Mouse (Mus musculus): ENCODE data around the gene Zp3r. TPM values are rescaled to one million over a fixed set of nuclear protein-coding genes. Genes with fewer than 3 reads are reported as not detected.
"Not testable (repeated sequence)": the region's sequence is repeated elsewhere in the genome, so short reads cannot be mapped to it uniquely, and the experiment has no call there.

Gene Zp3r
- total RNA-seq (2021) = not detected
- long read RNA-seq, experiment 1 = 0 reads
- long read RNA-seq, experiment 2 = 0 reads

DNA sequence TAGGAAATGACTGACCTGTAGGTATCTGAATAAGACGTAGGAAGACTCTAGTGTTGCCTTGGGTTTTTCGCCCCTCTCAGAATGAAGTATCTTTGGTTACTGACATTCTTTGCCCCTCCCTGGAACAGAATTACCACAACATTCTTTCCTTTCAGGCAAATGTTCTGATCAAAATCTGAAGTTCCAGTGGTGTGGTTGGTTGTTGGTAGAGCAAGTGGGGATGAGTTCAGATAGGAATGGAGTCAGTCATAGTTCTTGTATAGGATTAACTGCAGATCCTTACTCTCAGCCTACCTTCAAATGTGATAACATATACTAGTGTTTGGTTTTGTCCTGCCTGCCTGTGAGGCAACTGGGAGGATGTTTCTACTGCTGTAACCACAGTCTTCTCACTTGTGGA lies at the start of gene Zp3r:
Gene Zp3r, minus strand, starts transcription at position 101 of the 400 bp plus-strand sequence.
- no peak for DNase-seq

DNA sequence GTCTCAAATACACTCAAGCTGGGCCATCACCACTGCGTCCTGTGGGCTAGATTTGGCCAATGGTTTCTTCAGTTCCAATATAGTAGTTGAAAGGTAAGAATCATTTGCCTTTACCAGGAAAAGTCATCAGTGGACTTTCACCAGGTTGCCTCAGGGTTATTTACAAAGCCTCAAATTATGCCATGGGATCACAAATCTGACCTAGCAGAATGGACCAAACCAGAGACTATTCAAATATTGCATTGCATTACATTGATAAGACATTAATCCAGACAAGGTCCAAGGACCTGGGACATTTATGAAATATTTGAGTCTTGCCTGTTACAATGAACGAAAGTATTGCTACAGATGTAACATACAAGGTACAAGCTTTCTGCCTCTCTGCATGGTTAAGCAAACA lies 49.1 kb upstream of the Zp3r start:
- no peak for DNase-seq

- DNase-seq = not testable (repeated sequence)
These were observed 34.2 kb upstream of the Zp3r start for GRCm38 (mm10) chr1:130663576-130663975.

- no peak for DNase-seq
These were observed 32.0 kb upstream of the Zp3r start, which contains the start of gene C4bp for GRCm38 (mm10) chr1:130661454-130661853. C4bp (minus strand) TSS chr1:130661632.

GRCm38 (mm10) chr1:130659641-130660040 lies 30.2 kb upstream of the Zp3r start:
- DNase-seq = not testable (repeated sequence)

DNA sequence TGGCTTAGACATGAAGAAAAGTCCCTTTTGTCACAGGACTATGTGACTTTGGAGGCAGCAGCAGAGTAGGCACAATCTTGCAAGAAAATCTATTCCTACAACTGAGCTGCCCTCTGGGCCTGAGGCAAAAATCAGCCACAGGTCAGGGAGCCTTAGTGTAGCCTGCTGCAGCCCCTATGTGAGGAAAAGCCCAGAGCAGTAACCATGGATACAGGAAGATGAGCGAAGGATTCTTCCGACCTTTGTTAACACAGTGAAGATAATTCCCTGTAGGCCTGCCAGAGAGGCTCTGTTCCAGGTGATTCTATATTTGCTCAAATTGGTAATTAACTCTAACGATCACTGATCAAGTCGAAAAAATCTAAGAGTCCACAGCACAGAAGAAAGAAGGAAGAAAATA lies 14.7 kb upstream of the Zp3r start:
- DNase-seq = no peak

GRCm38 (mm10) chr1:130640967-130641366 lies 11.5 kb upstream of the Zp3r start:
- DNase-seq = no peak

DNA sequence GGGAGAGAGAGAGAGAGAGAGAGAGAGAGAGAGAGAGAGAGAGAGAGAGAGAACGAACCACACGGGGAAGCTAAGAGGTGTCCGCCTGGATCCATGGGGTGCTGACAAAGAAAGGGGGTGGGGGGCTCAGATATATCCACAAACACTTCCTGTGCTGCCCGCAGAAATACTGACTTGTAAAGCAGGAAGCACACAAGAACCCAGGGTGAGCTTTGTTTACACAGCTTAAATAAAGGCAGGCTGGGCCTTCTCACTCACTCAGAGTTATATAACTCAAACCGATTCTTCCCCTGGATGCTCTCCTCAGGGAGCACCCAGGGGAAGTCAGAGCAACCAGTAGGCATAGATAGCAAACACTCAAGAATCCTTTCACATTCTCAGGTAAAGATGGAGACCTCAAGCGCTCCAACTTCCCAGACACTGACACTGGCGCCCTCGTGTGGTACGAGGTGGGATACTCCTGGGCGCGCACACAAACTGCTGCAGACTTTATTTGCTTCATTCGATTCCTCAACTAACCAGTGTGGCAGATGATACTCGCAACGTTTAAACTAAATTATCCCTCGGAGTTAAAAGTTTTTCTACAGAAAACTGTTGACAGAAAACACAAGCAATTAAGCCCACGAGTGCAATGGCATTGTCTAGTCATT lies 4.5 kb upstream of the Zp3r start:
- DNase-seq = peak; percentile 60 to 72

GRCm38 (mm10) chr1:130633316-130633715 lies 3.9 kb upstream of the Zp3r start:
- no peak for DNase-seq

DNA sequence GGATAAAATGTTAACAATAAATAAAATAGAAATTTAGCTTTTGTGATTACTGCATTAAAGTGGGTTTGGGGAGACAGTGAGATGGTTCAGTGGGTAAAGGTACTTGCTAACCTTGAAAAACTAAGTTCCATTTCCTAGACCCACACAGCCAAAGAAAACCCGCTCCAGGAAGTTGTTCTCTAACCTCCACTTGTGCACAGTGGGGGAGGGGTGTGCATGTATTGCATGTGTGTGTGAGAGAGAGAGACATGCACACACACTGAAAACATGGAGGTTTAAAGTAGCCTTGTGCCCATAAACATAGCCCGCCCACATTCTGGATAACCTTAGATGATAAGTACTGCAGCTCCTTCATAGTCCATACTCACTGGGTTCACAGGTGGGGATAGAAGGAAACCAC lies 33.1 kb downstream of the Zp3r start:
- no peak for DNase-seq

- DNase-seq = peak; percentile 3 to 4
These were observed 40.8 kb downstream of the Zp3r start for GRCm38 (mm10) chr1:130588659-130589058.

GRCm38 (mm10) chr1:130576389-130576788 lies 53.0 kb downstream of the Zp3r start:
- no peak for DNase-seq

- DNase-seq = peak in 1 of 2 experiments; percentile 29
These were observed 53.5 kb downstream of the Zp3r start for GRCm38 (mm10) chr1:130575962-130576361.

- no peak for DNase-seq
These were observed 77.8 kb downstream of the Zp3r start for GRCm38 (mm10) chr1:130551407-130552249.

DNA sequence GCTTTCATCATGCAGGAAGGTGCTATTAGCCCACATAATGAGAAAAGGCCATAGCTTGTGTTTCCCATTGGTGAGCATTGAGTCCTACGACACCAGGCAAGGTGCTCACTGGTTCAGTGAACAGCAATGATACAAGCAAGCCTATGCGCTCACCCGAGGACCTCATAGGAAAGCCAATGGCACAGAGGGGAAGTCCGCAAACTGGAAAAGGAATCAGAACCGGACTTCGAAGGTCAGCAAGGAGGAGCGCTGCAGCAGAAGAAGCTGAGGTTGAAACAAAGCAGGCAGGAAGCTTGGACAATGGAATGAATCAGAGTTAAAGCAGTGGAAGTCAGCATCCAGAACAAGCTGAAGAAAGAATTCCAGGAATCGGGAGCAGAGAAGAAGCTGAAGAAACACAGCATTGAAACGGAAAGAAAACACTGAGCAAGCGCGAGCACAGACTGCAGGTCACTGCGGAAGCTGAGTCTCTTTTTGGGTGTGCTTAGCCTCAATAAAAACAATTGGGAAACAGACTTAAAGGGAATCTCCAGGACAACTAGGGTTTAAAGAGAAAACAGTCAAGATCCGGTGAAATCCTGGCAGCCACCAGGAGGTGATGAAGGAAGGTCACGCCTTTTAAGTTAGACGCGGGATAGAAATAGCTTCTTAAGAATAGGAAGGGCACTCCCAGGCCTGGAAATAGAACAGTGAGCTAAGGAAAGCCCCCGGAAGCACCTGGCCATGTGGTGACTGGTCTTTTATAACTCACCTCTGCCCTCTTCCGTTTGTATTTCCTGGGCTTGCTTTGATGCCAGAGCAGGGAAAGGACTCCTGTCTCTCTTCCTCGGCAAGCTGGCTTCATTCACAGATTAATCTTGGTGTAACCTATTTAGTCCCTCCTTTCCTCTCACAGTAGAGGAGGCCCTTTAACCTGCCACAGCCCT lies 78.9 kb downstream of the Zp3r start:
- peak; percentile 38 to 63 for DNase-seq

DNA sequence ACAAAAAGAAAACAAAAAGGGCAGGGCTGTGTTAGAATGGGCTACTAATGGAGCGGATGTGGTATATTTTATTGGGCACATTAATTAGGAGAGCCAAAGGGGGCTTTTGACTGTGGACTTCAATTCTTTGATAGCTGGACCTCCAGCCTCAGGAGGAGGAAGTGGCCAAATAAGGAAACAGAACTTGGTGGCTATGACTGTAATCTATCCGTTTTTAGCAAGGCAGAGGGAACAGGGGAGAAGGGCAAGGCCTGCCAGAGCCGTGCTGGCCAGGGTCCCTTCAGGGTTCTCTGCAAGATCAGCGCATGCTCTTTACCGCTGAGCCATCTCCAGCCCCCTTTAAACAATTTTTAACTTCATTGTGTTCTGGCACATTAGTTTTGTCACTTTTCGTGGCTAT lies 79.7 kb downstream of the Zp3r start:
- DNase-seq = no peak

- DNase-seq = no peak
These were observed 80.3 kb downstream of the Zp3r start for GRCm38 (mm10) chr1:130549160-130549559.

DNA sequence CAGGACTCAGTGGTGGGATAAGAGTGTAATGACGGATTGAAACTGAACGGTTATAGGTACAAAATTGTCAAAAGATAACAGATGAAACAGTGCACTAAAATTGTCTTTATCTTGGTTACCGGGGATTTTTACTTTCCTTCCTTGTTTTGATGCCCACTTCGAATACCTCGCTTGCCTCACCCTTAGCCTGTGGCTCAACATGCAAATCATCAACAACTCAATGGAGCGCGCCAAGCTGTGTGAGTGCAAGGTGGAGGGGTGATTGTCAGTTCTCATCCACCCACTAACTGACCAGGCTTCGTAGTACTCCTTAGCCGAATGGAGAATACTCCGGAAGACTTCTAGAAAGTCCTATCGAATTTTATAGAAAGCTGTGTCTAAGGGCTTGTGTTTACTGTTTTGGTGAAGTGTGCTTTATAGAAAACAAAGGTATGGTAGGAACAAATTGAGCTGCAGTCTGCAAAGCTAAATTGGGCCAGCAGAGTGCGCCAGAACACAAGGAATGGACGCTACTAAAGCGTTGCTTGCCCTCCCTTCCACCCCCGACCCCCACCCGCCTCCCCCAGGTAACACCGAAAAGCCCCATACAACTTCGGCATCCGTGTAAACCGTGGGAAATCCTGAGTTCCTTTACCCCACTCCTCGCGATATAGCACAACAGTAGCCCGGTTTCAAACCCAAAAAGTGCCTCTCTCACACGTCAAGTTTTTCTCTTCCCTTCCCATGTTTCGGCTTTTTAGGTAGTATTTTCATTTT lies 81.6 kb downstream of the Zp3r start:
- peak; percentile 48 to 71 for DNase-seq

Measured in adrenal gland, postnatal 36 days (tissue).